Mouse (Mus musculus) frontal cortex, adult (tissue): ENCODE measurements at regions not wholly inside any gene's neighbourhood (a gene's known extent, or its start where the extent isn't known, plus 50 kb on each side); places are given as distances from the start of the nearest gene placed in this dataset.

Experiments
- ATAC-seq: cut with Nextera tagmentation; 2 replicates; pipeline ENCODE4 v1.9.2; 2017; ENCODE audit warnings: mild to moderate bottlenecking, moderate library complexity, mixed read lengths; ENCODE audit not compliant: low TSS enrichment

- ATAC-seq: no peak
Measured at GRCm38 (mm10) chr6:19214700-19215099, 348.6 kb downstream of the Ankrd7 start.

GRCm38 (mm10) chr6:19215124-19215523, 349.0 kb downstream of the Ankrd7 start:
- no peak for ATAC-seq

GRCm38 (mm10) chr6:19264075-19264819, 398.1 kb downstream of the Ankrd7 start:
- ATAC-seq: no peak

GRCm38 (mm10) chr6:19273207-19273606, 407.1 kb downstream of the Ankrd7 start:
- peak; percentile 73 for ATAC-seq

- peak; percentile 90 for ATAC-seq
Measured at GRCm38 (mm10) chr6:19282682-19283333, 416.7 kb downstream of the Ankrd7 start.

GRCm38 (mm10) chr6:19332659-19333058, 466.5 kb downstream of the Ankrd7 start:
- ATAC-seq: no peak

- no peak for ATAC-seq
Measured at GRCm38 (mm10) chr6:19335653-19336052, 469.5 kb downstream of the Ankrd7 start.

- ATAC-seq: no peak
Measured at GRCm38 (mm10) chr6:19338470-19338869, 472.4 kb downstream of the Ankrd7 start.
